Mouse (Mus musculus) forebrain, postnatal 0 days (tissue): ENCODE results near the gene Sun3. TPM values are rescaled to one million over a fixed set of nuclear protein-coding genes. Genes with fewer than 3 reads are reported as not detected.
A peak's percentile ranks its signal among the peaks of the same experiment; 100 is the strongest.

Experiments
- ATAC-seq: fragments of 200-750 bp; cut with Nextera tagmentation; 2 replicates; pipeline ENCODE4 v1.8.0; 2017; ENCODE audit warnings: mild to moderate bottlenecking, moderate library complexity
- DNase-seq: peaks from one replicate; pipeline ENCODE4 v3.0.0-alpha.2; 2015
- H3K27ac ChIP-seq: fragments of 300-500 bp; sonication (generic); 2 replicates; pipeline ENCODE4 v1.5.1; 2014; ENCODE audit warnings: low read depth, mild to moderate bottlenecking, antibody characterized with exemption, low read length, moderate library complexity, mixed read lengths
- H3K27me3 ChIP-seq: fragments of 300-500 bp; sonication (generic); 2 replicates; pipeline ENCODE4 v1.6.1; 2014; ENCODE audit warnings: mild to moderate bottlenecking, low read length, mixed read lengths; ENCODE audit not compliant: insufficient read depth
- H3K36me3 ChIP-seq: fragments of 300-500 bp; sonication (generic); 2 replicates; pipeline ENCODE4 v1.6.1; 2014; ENCODE audit warnings: mild to moderate bottlenecking, moderate library complexity; ENCODE audit not compliant: insufficient read depth
- H3K4me1 ChIP-seq: fragments of 300-500 bp; sonication (generic); 2 replicates; pipeline ENCODE4 v1.6.1; 2014; ENCODE audit warnings: antibody characterized with exemption; ENCODE audit not compliant: insufficient read depth
- H3K4me2 ChIP-seq: fragments of 300-500 bp; sonication (generic); 2 replicates; pipeline ENCODE4 v1.6.1; 2014; ENCODE audit warnings: low read depth, mild to moderate bottlenecking, moderate library complexity
- H3K4me3 ChIP-seq: fragments of 300-500 bp; sonication (generic); 2 replicates; pipeline ENCODE4 v1.5.1; 2014; ENCODE audit warnings: low read depth, low read length, mixed read lengths
- H3K9ac ChIP-seq: fragments of 300-500 bp; sonication (generic); 2 replicates; pipeline ENCODE4 v1.6.1; 2014; ENCODE audit warnings: mild to moderate bottlenecking
- H3K9me3 ChIP-seq: fragments of 300-500 bp; sonication (generic); 2 replicates; pipeline ENCODE4 v1.6.1; 2016; ENCODE audit warnings: low read length
- CTCF ChIP-seq: sonication (generic); IDR thresholded peaks from 2 replicates; pipeline ENCODE4 v1.5.1; 2016; ENCODE audit warnings: antibody characterized with exemption, control low read depth, low read depth
- WGBS: fragments of 180-500 bp; shearing (Covaris S2); extraction: QIAGEN DNeasy Blood & Tissue Kit; methylation state at CpG from one replicate; pipeline ENCODE4 v1.1.7; 2014; 5-methylcytosine and 5-hydroxymethylcytosine counted together
- polyA plus RNA-seq: library from polyadenylated mRNA; unstranded; fragments of >200 nt; fragmentation: Nextera tagmentation; extraction: Ambion mirVana; gene quantifications from 2 replicates; pipeline ENCODE4 v1.2.1, GENCODE M21; 2015
- total RNA-seq: library from RNA; depleted of rRNA; stranded (reverse); fragments of >200 nt; gene quantifications from 2 replicates; pipeline ENCODE4 v1.2.3, GENCODE M21; 2014

Gene Sun3
- total and polyA plus RNA-seq, 2 experiments from 2014 or later: 0.30 to 1.00 TPM

DNA sequence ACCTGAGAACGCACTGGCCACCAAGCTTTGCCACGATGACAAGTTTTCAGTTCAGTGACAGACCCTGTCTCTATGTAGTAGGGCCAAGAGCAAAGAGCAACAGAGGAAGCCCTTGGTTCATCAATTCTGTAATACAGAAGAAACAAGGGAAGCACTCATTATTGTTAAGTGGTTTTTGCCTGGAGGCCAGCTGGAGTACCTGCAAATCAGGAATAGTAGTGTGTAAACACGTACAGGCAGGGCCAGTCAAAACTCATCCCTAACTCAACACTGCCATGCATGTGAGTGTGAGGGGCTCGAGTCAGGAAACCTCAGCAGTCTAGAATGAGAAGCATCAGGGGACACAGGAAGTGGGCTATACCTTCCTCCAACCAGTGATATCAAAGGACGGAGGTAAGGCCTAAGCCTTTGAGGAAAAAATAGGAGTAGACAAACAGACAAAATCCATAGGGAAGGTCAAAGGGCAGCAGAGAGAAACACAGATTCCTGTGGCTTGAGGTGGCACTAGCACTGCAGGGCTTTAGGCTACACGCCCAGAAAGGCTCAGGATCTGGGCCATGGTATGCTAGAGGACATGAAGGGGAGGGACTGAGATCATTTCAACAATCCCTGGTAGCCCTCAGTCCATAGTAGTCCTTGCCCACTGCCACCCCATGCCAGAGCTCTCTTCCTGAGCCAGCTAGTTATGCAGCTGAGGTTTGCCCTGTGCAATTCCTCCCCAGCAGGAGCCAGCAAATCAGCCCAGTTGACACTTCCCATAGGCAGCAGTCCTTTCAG, 30.1 kb downstream of the Sun3 start:
- H3K4me3 ChIP-seq: no peak overlapping the region
- no peaks in the 10 kb centered on the region for H3K9me3 ChIP-seq
- 79% methylated on average over 6 of the region's 6 CpGs for WGBS
- no peaks in the 10 kb centered on the region for H3K27me3 ChIP-seq
- H3K4me1 ChIP-seq: no peaks in the 10 kb centered on the region
- H3K36me3 ChIP-seq: no peaks in the 10 kb centered on the region
- H3K9ac ChIP-seq: no peak overlapping the region
- ATAC-seq (no peak), DNase-seq (no peak)
- no peak overlapping the region for H3K27ac ChIP-seq
- no peak overlapping the region for H3K4me2 ChIP-seq
- no peak for TF ChIP-seq CTCF

DNA sequence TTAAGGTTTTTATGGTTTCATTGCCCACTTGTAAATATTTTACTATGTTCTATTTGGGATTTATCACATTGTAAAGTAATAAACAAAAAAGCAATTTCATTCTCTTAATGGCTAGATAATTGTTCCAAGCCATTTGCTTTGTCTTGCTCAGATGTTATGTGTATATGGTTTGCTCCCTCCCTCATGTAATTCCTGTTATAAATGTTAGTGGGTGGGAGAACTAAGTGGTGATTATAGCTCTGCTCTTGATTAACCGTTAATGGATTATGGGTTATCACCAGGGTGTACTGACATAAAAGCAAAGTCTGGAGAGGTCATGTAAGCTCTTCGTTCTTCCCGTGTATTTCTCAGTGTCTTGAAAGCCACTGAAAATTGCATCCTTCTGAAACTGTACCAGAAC, 34.1 kb downstream of the Sun3 start:
- H3K4me2 ChIP-seq: no peak overlapping the region
- no peak overlapping the region for H3K9ac ChIP-seq
- DNase-seq (no peak), ATAC-seq (no peak)
- no peak overlapping the region for H3K4me3 ChIP-seq
- H3K36me3 ChIP-seq: no peaks in the 10 kb centered on the region
- peaks cover under 1% of the 10 kb centered on the region; the same call in 1 of the 2 replicates for H3K4me1 ChIP-seq
- 83% methylated on average over 3 of the region's 3 CpGs for WGBS
- TF ChIP-seq CTCF: no peak
- H3K27me3 ChIP-seq: no peaks in the 10 kb centered on the region
- H3K27ac ChIP-seq: no peak overlapping the region
- no peaks in the 10 kb centered on the region for H3K9me3 ChIP-seq

DNA sequence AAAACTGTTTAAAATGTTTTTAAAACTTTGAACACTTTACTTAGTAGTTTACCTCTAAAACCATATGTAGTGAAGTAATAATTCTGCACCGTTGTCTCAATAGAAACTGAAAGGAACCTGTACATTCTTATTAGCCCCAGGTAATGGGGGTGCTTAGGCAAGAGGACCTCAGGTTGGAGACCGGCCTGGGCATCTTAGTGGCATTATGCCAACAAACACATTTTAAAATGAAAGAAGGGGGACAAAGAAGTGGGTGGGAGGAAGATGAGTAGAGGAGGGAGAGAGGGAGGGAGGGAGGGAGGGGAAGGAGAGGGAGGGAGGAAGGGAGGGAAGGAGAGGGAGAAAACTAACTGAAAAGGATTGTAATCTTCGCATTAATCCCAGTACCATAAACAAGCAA, 37.4 kb downstream of the Sun3 start:
- peak overlapping the region; percentile 57 for H3K4me3 ChIP-seq
- no peak for ATAC-seq
- peak overlapping the region; percentile 76 for H3K4me2 ChIP-seq
- no peak for TF ChIP-seq CTCF
- DNase-seq: no peak
- peaks cover 3% of the 10 kb centered on the region; the same call in 1 of the 2 replicates for H3K4me1 ChIP-seq
- peak overlapping the region; percentile 48; the same call in 1 of the 2 replicates for H3K27ac ChIP-seq
- H3K9me3 ChIP-seq: no peaks in the 10 kb centered on the region
- no peaks in the 10 kb centered on the region for H3K27me3 ChIP-seq
- peak overlapping the region; percentile 59 for H3K9ac ChIP-seq
- WGBS: 2% methylated on average over 3 of the region's 3 CpGs
- H3K36me3 ChIP-seq: no peaks in the 10 kb centered on the region

DNA sequence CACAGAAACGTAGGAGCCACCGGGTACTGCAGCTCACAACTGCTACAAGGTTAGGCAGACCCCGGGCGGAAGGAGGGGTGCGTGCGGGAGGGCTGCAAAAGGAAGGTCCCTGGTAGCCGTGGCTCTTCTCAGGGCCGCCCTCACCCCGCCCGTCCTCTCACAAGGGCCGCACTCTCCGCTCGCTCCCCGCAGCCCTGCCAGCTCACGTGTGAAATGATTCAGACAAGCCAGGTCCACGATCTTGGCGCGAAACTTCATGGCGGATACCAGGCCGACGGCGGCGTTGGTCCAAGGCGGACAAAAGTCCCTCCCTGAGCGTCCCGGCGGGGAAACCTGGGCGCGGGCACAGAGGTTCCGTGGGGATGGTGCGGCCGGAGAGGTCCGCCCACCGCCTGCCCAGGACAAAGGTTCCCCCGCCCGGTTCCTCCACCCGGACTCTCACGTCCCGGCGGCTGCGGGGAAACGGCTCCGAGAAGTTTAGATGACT, 37.9 kb downstream of the Sun3 start, which contains the start of gene Hus1:
Gene Hus1, minus strand, starts transcription at position 339 of the 487 bp plus-strand sequence.
- peak; percentile 1; the same call in 1 of the 2 replicates for TF ChIP-seq CTCF
- H3K9me3 ChIP-seq: no peaks in the 10 kb centered on the region
- H3K36me3 ChIP-seq: no peaks in the 10 kb centered on the region
- peak; percentile 79 for DNase-seq
- WGBS: under 1% methylated on average over 43 of the region's 43 CpGs
- peak within 1 kb of the TSS; percentile 57 for H3K4me3 ChIP-seq
- H3K4me1 ChIP-seq: peaks cover 3% of the 10 kb centered on the region; the same call in 1 of the 2 replicates
- peak within 1 kb of the TSS; percentile 59 for H3K9ac ChIP-seq
- ATAC-seq: peak; percentile 94
- H3K27ac ChIP-seq: peak within 1 kb of the TSS; percentile 48
- H3K4me2 ChIP-seq: peak within 1 kb of the TSS; percentile 76
- no peaks in the 10 kb centered on the region for H3K27me3 ChIP-seq

DNA sequence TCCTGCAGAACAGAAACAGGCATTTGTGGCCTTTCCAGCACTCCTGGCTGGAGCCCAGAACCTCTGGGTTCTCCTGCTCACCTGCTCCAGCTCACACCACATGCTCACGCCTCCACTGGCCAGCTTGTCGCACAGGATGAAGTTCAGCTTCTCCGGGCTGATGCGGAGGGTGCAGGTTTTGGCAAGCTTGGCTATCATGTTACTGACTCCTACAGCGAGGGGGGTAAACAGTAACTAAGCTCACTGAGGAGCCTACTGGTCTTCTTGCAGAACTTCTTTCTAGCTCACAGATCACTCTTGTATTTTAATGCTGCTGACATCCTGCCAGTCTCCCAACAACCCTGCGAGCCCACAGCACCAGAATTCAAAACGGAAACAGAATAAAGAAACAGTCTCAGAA, 38.4 kb downstream of the Sun3 start:
- Histone ChIP-seq H3K27me3 (no peaks in the 10 kb centered on the region), H3K9ac (peak overlapping the region; percentile 59), H3K4me1 (peaks cover 3% of the 10 kb centered on the region; the same call in 1 of the 2 replicates), H3K36me3 (peaks cover under 1% of the 10 kb centered on the region; the same call in 1 of the 2 replicates), H3K27ac (peak overlapping the region; percentile 48), H3K4me3 (peak overlapping the region; percentile 57), H3K4me2 (peak overlapping the region; percentile 76), H3K9me3 (no peaks in the 10 kb centered on the region)
- ATAC-seq: peak; percentile 71
- no peak for DNase-seq
- TF ChIP-seq CTCF: no peak; the same call in 1 of the 2 replicates
- WGBS: under 1% methylated on average over 7 of the region's 7 CpGs

DNA sequence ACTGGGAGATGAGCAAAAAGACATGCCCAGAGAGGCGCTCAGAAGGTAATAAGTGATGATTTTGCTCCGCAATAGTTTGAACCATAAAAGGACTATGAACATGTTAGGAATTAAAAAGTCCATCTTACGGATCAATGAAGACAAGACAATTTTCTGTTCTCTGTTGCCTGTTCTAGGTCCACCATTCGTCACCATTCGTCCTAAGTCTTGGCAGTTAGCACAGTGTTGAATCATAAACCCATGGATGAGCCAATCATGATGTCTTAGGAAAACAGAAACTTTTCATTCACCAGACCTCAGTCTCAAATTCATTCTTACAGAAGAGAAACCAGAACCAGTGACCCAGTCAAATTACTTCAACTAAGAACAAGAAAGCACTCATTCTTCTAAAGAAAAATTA, 40.0 kb downstream of the Sun3 start:
- WGBS: 96% methylated on average over 5 of the region's 5 CpGs
- H3K4me3 ChIP-seq: no peak overlapping the region
- peaks cover 3% of the 10 kb centered on the region; the same call in 1 of the 2 replicates for H3K4me1 ChIP-seq
- no peak overlapping the region for H3K9ac ChIP-seq
- ATAC-seq (no peak), DNase-seq (no peak)
- H3K4me2 ChIP-seq: no peak overlapping the region
- H3K27ac ChIP-seq: no peak overlapping the region
- no peak for TF ChIP-seq CTCF
- peaks cover 10% of the 10 kb centered on the region for H3K36me3 ChIP-seq
- no peaks in the 10 kb centered on the region for H3K9me3 ChIP-seq
- no peaks in the 10 kb centered on the region for H3K27me3 ChIP-seq

DNA sequence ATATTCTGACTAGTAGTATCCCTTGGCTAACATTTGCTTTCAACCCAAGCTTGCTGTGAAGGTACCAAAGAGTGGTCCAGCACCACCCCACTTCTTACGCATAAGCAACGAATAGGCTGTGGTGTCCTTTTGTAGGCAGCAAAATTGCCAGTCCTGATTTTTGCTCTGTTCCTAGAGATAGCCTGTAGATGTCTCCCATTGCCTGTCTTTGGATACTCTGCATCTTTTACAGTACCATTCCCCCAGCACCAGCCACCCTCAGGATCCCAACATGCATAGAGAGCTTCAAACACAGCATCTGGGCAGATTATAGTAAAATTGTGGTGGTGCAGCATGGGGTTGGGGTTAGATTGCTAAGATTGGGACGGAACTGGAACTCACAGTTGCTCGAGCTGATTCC, 60.7 kb downstream of the Sun3 start:
- Histone ChIP-seq H3K4me2 (no peak overlapping the region), H3K9ac (no peak overlapping the region), H3K27ac (no peak overlapping the region), H3K27me3 (no peaks in the 10 kb centered on the region), H3K4me1 (no peaks in the 10 kb centered on the region), H3K4me3 (no peak overlapping the region), H3K36me3 (0 out of 2 replicates have a peak, but pooled peaks cover 4% of the 10 kb centered on the region), H3K9me3 (peaks cover 5% of the 10 kb centered on the region; the same call in 1 of the 2 replicates)
- DNase-seq (peak; percentile 9), ATAC-seq (peak; percentile 69; the same call in 1 of the 2 replicates)
- WGBS: 80% methylated on average over 4 of the region's 4 CpGs
- peak; percentile 47 for TF ChIP-seq CTCF
